Mouse (Mus musculus) testis, adult 2 months (tissue): ENCODE results near the gene Dlx1. TPM values are rescaled to one million over a fixed set of nuclear protein-coding genes. Genes with fewer than 3 reads are reported as not detected.

Source experiments
- H3K27ac ChIP-seq: fragments of 200-500 bp; 2 replicates; pipeline ENCODE4 v1.5.1; 2012; ENCODE audit warnings: low read depth, low read length; ENCODE audit not compliant: control insufficient read depth, insufficient read depth
- H3K27me3 ChIP-seq: fragments of 200-500 bp; 2 replicates; pipeline ENCODE4 v1.6.1; 2012; ENCODE audit warnings: mild to moderate bottlenecking, low read length, moderate library complexity; ENCODE audit not compliant: control insufficient read depth, insufficient read depth
- H3K36me3 ChIP-seq: fragments of 200-500 bp; 2 replicates; pipeline ENCODE4 v1.6.1; 2012; ENCODE audit warnings: mild to moderate bottlenecking, low read length; ENCODE audit not compliant: control insufficient read depth, insufficient read depth
- H3K4me1 ChIP-seq: fragments of 200-500 bp; 2 replicates; pipeline ENCODE4 v1.6.1; 2012; ENCODE audit warnings: low read length; ENCODE audit not compliant: control insufficient read depth, insufficient read depth
- H3K4me3 ChIP-seq: fragments of 200-500 bp; 2 replicates; pipeline ENCODE4 v1.5.1; 2012; ENCODE audit warnings: low read depth, mild to moderate bottlenecking, low read length, moderate library complexity, mixed read lengths; ENCODE audit not compliant: control insufficient read depth
- CTCF ChIP-seq: fragments of 200-500 bp; IDR thresholded peaks from 2 replicates; pipeline ENCODE4 v1.5.1; 2012; ENCODE audit warnings: low read depth, mild to moderate bottlenecking, inconsistent platforms, low read length, moderate library complexity; ENCODE audit not compliant: control insufficient read depth, insufficient read depth, insufficient replicate concordance
- POLR2A ChIP-seq: fragments of 200-500 bp; IDR thresholded peaks from 2 replicates; pipeline ENCODE4 v1.6.1; 2012; ENCODE audit warnings: low read depth, mild to moderate bottlenecking, inconsistent platforms, low read length, moderate library complexity; ENCODE audit not compliant: control insufficient read depth
- polyA plus RNA-seq: library from polyadenylated mRNA; depleted of rRNA; stranded (reverse); fragments of >200 nt; gene quantifications from 2 replicates; pipeline ENCODE4 v1.2.3, GENCODE M21; 2012

The Dlx1 gene
- polyA plus RNA-seq, 1 experiment = 0.47 TPM

GRCm38 (mm10) chr2:71528714-71529510 lies 999 bp downstream of the Dlx1 start:
- Histone ChIP-seq H3K4me3 (peak overlapping the region; percentile 39), H3K27ac (no peak overlapping the region), H3K36me3 (no peaks in the 10 kb centered on the region), H3K4me1 (peaks cover 16% of the 10 kb centered on the region), H3K27me3 (no peaks in the 10 kb centered on the region; the same call in 1 of the 2 replicates)
- TF ChIP-seq CTCF (no peak), POLR2A (no peak)

- H3K27me3 ChIP-seq = no peaks in the 10 kb centered on the region; the same call in 1 of the 2 replicates
- no peaks in the 10 kb centered on the region for H3K36me3 ChIP-seq
- TF ChIP-seq CTCF = no peak
- no peak for TF ChIP-seq POLR2A
- no peak overlapping the region for H3K27ac ChIP-seq
- peak overlapping the region; percentile 39 for H3K4me3 ChIP-seq
- peaks cover 16% of the 10 kb centered on the region for H3K4me1 ChIP-seq
Observed at GRCm38 (mm10) chr2:71529511-71530351, 1.8 kb downstream of the Dlx1 start.

- no peak overlapping the region for H3K4me3 ChIP-seq
- TF ChIP-seq POLR2A (no peak), CTCF (no peak)
- no peak overlapping the region for H3K27ac ChIP-seq
- no peaks in the 10 kb centered on the region for H3K36me3 ChIP-seq
- H3K4me1 ChIP-seq = peaks cover 16% of the 10 kb centered on the region
- peaks cover 2% of the 10 kb centered on the region; the same call in 1 of the 2 replicates for H3K27me3 ChIP-seq
Observed at GRCm38 (mm10) chr2:71530391-71531123, 2.6 kb downstream of the Dlx1 start.

- Histone ChIP-seq H3K27ac (no peak overlapping the region), H3K27me3 (peaks cover 2% of the 10 kb centered on the region; the same call in 1 of the 2 replicates), H3K4me3 (no peak overlapping the region), H3K4me1 (peaks cover 16% of the 10 kb centered on the region), H3K36me3 (no peaks in the 10 kb centered on the region)
- TF ChIP-seq CTCF (no peak), POLR2A (no peak)
Observed at GRCm38 (mm10) chr2:71531124-71531590, 3.2 kb downstream of the Dlx1 start.

- Histone ChIP-seq H3K36me3 (no peaks in the 10 kb centered on the region), H3K4me3 (no peak overlapping the region), H3K27me3 (peaks cover 4% of the 10 kb centered on the region), H3K4me1 (peaks cover 13% of the 10 kb centered on the region), H3K27ac (no peak overlapping the region)
- TF ChIP-seq POLR2A (no peak), CTCF (no peak)
Observed at GRCm38 (mm10) chr2:71531990-71532970, 4.4 kb downstream of the Dlx1 start.

- H3K4me3 ChIP-seq = no peak overlapping the region
- no peak overlapping the region for H3K27ac ChIP-seq
- TF ChIP-seq POLR2A (no peak), CTCF (no peak)
- H3K4me1 ChIP-seq = peaks cover 12% of the 10 kb centered on the region
- H3K36me3 ChIP-seq = no peaks in the 10 kb centered on the region
- peaks cover 4% of the 10 kb centered on the region for H3K27me3 ChIP-seq
Observed at GRCm38 (mm10) chr2:71533094-71533493, 5.2 kb downstream of the Dlx1 start.
